17 mouse cellular contexts compared by ENCODE assay signal in genomic region chr2:172040859-172041258, GRCm38 (mm10). TPM values are rescaled to one million over a fixed set of nuclear protein-coding genes. Genes with fewer than 3 reads are reported as not detected.
A peak's percentile ranks its signal among the peaks of the same experiment; 100 is the strongest.
DNase-seq lines count a peak whose midpoint lies in the region; ATAC-seq and TF ChIP-seq lines count a peak whose summit lies in the region.
"Had no signal": no experiment of that assay in that cellular context is flagged by ENCODE, and none has a peak within 500 bp of the region (broad histone marks: within the 10 kb centered on the region; RNA-seq: fewer than 3 reads in every experiment).

No protein-coding gene starts in this region.

- ATAC-seq in hindbrain, embryonic 13.5 days (ENCODE audit: low FRiP score): no peak
- peak; percentile 21 for ATAC-seq in neural tube, embryonic 12.5 days (ENCODE audit: low FRiP score, low read depth)
- ATAC-seq in erythroid progenitor cell, adult 5-6 weeks (replicated peaks; ENCODE audit: low FRiP score, poor library complexity, severe bottlenecking): no peak

- H3K4me1 ChIP-seq in cerebellum, adult 2 months (ENCODE audit: control insufficient read depth, insufficient read depth, low read length): no peaks in the 10 kb centered on the region; the same call in 1 of the 2 replicates
- H3K4me1 ChIP-seq in hindbrain, embryonic 13.5 days (replicated peaks): peaks cover 50% of the 10 kb centered on the region
- H3K4me1 ChIP-seq in neural tube, embryonic 12.5 days: peaks cover 30% of the 10 kb centered on the region
- H3K4me1 ChIP-seq: liver, embryonic 13.5 days had no signal

- WGBS in cerebellum, adult 2 months: 6% methylated on average over 10 of the region's 10 CpGs
- WGBS in hindbrain, embryonic 13.5 days: 37% methylated on average over 10 of the region's 10 CpGs
- 49% methylated on average over 10 of the region's 10 CpGs for WGBS in neural tube, embryonic 12.5 days

- intact Hi-C loops in left cerebral cortex, postnatal 4 days (cut with DNase I): loop anchor here (5.0 to 10.0 kb wide), 2 partner anchors 546 to 1144 kb away; no protein-coding TSS in a partner anchor
- intact Hi-C loops in left cerebral cortex, postnatal 14 days (cut with DNase I): loop anchor here (5.0 to 10.0 kb wide), 2 partner anchors 166 to 1126 kb away; no protein-coding TSS in a partner anchor

- peak overlapping the region; percentile 94 for H3K4me2 ChIP-seq in hindbrain, embryonic 13.5 days
- H3K4me2 ChIP-seq in neural tube, embryonic 12.5 days (replicated peaks): peak overlapping the region; percentile 82
- H3K4me2 ChIP-seq: heart, embryonic 13.5 days; liver, embryonic 13.5 days had no signal

- H3K36me3 ChIP-seq in hindbrain, embryonic 13.5 days: no peaks in the 10 kb centered on the region
- no peaks in the 10 kb centered on the region for H3K36me3 ChIP-seq in neural tube, embryonic 12.5 days
- H3K36me3 ChIP-seq: heart, embryonic 13.5 days; kidney, embryonic 15.5 days; liver, embryonic 13.5 days; midbrain, embryonic 12.5 days had no signal

- DNase-seq in cerebellum, postnatal 10 days: peak; percentile 35 to 41
- no peak for DNase-seq in cerebellum, adult 2 months
- DNase-seq in left cerebral cortex, postnatal 4 days: peak; percentile 49
- no peak for DNase-seq in left cerebral cortex, postnatal 14 days (ENCODE audit: low spot score in 2 of 2)
- DNase-seq in heart, adult 18-20 months: no peak
- DNase-seq: adrenal gland, postnatal 10 days; gastrocnemius, postnatal 36 days; liver, embryonic 13.5 days; lung, postnatal 10 days; thymus, adult 18-20 months had no signal

- no peak for TF ChIP-seq CTCF in cerebellum, adult 2 months (IDR thresholded peaks at IDR 0.05; ENCODE audit: borderline replicate concordance, insufficient read depth, low read depth, low read length)

- H3K9ac ChIP-seq in hindbrain, embryonic 13.5 days: peak overlapping the region; percentile 75
- H3K9ac ChIP-seq in neural tube, embryonic 12.5 days: no peak overlapping the region
- H3K9ac ChIP-seq: heart, embryonic 13.5 days; kidney, embryonic 15.5 days; liver, embryonic 13.5 days; midbrain, embryonic 12.5 days had no signal

- no peaks in the 10 kb centered on the region for H3K9me3 ChIP-seq in hindbrain, embryonic 13.5 days
- no peaks in the 10 kb centered on the region for H3K9me3 ChIP-seq in neural tube, embryonic 12.5 days
- H3K9me3 ChIP-seq: heart, embryonic 13.5 days; kidney, embryonic 15.5 days; midbrain, embryonic 12.5 days had no signal

- no peak overlapping the region for H3K27ac ChIP-seq in cerebellum, adult 2 months (ENCODE audit: insufficient read depth, low read length)
- H3K27ac ChIP-seq in hindbrain, embryonic 13.5 days: peak overlapping the region; percentile 78
- H3K27ac ChIP-seq in neural tube, embryonic 12.5 days: no peak overlapping the region
- H3K27ac ChIP-seq: heart, embryonic 13.5 days; kidney, embryonic 15.5 days; liver, embryonic 13.5 days; midbrain, embryonic 12.5 days had no signal

- no peak overlapping the region for H3K4me3 ChIP-seq in cerebellum, adult 2 months (replicated peaks; ENCODE audit: insufficient read depth, low read depth, low read length)
- H3K4me3 ChIP-seq in hindbrain, embryonic 13.5 days: peak overlapping the region; percentile 55
- H3K4me3 ChIP-seq in neural tube, embryonic 12.5 days: peak overlapping the region; percentile 9; the same call in 1 of the 2 replicates
- H3K4me3 ChIP-seq: heart, embryonic 13.5 days; liver, embryonic 13.5 days had no signal

- no peak for TF ChIP-seq POLR2A in cerebellum, adult 2 months (IDR thresholded peaks at IDR 0.05; ENCODE audit: borderline replicate concordance, insufficient read depth, low read length)

- H3K27me3 ChIP-seq in cerebellum, adult 2 months (ENCODE audit: control insufficient read depth, insufficient read depth, low read length): no peaks in the 10 kb centered on the region; the same call in 1 of the 2 replicates
- H3K27me3 ChIP-seq in hindbrain, embryonic 13.5 days: peaks cover 62% of the 10 kb centered on the region
- H3K27me3 ChIP-seq in neural tube, embryonic 12.5 days (replicated peaks): peaks cover 47% of the 10 kb centered on the region

RNA-seq across cellular contexts. Expression of gene Cbln4, which starts 2.4 kb away (rescaled TPM):
- polyA plus RNA-seq in cerebellum, adult 2 months (2012; rRNA removed): 6.2 and 8.3 TPM in 2 replicates
- 10 to 100 TPM in 1 of 2 experiments, 1 to 10 TPM in 1; 7.8 to 12.3 TPM for total RNA-seq in left cerebral cortex, postnatal 4 days (2021)
- 10 to 100 TPM in 1 of 2 experiments, 1 to 10 TPM in 1; 5.3 to 12.1 TPM for total RNA-seq in left cerebral cortex, postnatal 14 days (2021)
- 23.1 and 24.8 TPM in 2 replicates for polyA plus RNA-seq in hindbrain, embryonic 13.5 days (2015; fragmentation: Nextera tagmentation; extraction: Ambion mirVana)
- 6.9 and 8.9 TPM in 2 replicates for polyA plus RNA-seq in neural tube, embryonic 12.5 days (2016; fragmentation: Nextera tagmentation; extraction: Ambion mirVana)
- not detected in 2 replicates for total RNA-seq in erythroid progenitor cell, adult 5-6 weeks (2015; ENCODE audit: low replicate concordance)
- total RNA-seq in erythroid progenitor cell, adult 5-6 weeks (2017; ENCODE audit: low replicate concordance): not detected in 2 replicates
- not detected for total RNA-seq in heart, adult 18-20 months (2021)
- total RNA-seq: adrenal gland, postnatal 10 days; gastrocnemius, postnatal 36 days had no signal
- polyA plus RNA-seq: spleen, adult 2 months had no signal

Comparison
In these comparisons a context has a peak if more than half of its experiments do, and no peak if none do; other contexts are left out.
1. DNase-seq: peak in cerebellum, postnatal 10 days (2 of 2) and left cerebral cortex, postnatal 4 days (single experiment); none in cerebellum, adult 2 months (0 of 2), left cerebral cortex, postnatal 14 days (0 of 2) and heart, adult 18-20 months (0 of 2).
2. RNA of gene Cbln4, which starts 2.4 kb away (total RNA-seq): 7.8 to 12.3 TPM in left cerebral cortex, postnatal 4 days and 5.3 to 12.1 TPM in left cerebral cortex, postnatal 14 days; not detected in erythroid progenitor cell, adult 5-6 weeks and not detected in heart, adult 18-20 months; every median in the first group is over 4 times any median in the second.